Mouse (Mus musculus) megakaryocyte-erythroid progenitor cell, adult 5 weeks (primary cell): ENCODE measurements around the gene Pacs2. TPM values are rescaled to one million over a fixed set of nuclear protein-coding genes. Genes with fewer than 3 reads are reported as not detected.

Experiments
- polyA plus RNA-seq: library from polyadenylated mRNA; stranded (reverse); fragments of >175 nt; gene quantifications from 2 replicates; pipeline ENCODE4 v1.2.3, GENCODE M21; 2012

Gene Pacs2
- 22.2 and 24.2 TPM in 2 replicates for polyA plus RNA-seq

DNA sequence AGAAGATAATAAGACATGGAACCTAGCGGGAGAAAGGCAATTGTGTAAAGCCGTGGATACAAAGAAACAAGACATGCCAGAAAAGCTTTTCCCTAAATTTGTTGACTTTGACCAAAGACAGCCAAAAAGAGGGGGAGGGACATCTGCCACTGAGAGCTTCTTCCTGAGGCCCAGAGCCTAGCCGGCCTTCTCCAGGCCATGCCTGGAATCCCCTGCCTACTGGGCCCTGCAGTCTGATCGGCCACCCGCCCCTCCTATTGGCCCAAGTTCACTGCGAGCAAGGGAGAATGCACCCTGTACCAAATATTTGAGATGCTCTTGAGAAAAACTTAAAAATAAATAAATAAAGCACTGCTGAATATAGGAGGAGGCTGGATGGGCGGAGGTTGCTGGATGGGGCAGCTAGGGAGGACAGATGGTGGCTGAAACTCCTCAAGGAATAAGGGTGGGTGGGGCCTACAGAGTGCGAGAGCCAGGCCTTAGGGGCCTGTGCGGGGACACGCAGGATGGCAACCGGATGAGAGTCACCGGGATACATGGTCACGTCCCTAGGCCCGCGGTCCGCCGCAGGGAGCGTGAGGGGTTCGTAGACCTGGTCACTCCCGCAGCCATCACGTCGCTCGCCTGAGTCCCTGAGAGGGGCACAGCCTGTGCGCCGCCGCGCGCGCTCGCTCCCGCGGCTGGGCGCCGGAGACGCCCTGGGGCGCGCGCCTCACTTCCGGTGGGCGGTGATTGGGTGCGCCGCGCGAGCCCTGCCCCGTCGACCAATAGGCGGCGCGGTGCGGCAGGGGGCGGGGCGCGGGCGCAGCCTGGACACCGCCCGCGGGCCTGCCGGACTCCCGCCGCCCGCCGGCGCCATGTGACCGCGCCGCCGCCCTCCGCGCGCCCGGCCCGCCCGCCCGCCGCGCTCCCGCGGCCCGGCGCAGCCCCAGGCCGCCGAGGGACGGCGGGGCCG is at the start of gene Pacs2:
TSS of gene Pacs2 (plus strand) at position 905 of the 955 bp plus-strand sequence.

DNA sequence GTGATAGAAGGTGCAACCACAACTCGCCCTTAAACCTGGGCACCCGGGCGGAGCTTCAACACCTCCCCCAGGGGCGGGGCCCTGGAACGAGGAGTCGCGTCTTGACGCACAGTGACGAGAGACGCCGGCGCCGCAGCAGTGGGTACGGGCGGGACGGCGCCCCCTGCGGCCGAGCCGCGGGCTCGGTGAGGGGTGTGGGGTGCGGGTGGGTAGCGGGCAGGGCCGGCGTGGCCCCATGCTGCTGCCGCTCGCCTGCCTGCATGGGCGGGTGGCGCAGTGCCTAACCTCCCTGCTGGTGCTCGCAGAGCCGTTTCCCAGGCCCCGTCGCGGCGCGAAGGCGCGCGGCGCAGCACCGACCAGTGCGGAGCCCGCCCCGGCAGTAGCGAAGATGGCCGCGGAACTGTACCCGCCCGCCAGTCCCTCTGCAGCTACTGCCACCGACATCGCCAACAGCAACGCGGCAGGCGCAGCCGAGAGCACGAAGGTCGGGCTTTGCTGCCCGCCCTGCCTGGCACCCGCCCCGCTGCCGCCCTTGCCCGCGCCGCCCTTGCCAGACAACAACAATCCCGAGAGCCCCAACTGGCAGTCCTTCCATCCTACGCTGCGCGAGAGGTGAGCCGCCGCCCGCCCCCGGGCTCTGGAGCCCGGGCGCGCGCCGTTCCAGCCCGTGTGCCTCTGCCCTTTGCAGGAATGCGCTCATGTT is 37.8 kb upstream of the Pacs2 start, which contains the start of gene Btbd6:
TSS of gene Btbd6 (plus strand) at position 112 of the 703 bp plus-strand sequence.

DNA sequence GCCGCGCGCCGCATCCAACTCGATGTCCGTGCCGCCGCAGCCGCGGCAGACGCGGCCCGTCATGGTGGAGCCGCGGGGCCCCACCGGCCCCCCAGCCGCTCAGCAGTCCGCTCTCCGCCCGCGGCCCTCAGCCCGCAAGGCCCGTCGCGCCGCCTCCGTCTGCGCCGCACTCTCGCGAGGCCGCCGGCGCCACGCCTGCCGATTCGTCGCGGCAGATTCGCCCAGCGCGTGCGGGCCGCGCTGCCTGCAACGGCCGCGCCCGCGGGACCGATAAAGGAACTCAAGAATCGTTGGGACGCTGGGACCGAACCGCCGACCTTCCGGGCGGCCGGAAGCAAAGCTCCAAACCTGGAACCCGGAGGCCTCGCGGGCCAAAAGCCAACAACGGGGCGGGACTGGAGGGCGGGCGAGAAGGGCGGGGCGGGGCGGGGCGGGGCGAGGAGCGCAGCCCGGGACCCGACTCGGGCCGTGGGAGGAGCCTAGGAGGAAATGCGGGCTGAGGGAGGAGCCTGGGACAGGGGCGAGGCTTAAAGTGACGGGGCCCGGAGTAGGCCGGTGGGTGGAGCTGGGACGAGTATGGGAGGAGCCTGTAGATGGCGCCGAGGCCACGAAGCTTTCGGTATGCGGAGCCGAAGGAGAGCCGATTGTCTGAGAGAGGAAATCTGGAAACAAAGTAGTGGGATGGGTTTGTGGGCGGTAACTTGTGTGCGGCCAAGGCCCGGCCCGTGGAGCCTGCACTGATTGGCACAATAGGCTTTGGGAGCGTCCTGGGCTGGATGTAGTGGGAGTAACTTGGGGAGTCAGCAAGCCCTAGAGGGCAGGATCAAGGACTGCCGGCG is 13.8 kb upstream of the Pacs2 start, which contains the start of gene Brf1:
TSS of gene Brf1 (minus strand) at position 411 of the 839 bp plus-strand sequence.

DNA sequence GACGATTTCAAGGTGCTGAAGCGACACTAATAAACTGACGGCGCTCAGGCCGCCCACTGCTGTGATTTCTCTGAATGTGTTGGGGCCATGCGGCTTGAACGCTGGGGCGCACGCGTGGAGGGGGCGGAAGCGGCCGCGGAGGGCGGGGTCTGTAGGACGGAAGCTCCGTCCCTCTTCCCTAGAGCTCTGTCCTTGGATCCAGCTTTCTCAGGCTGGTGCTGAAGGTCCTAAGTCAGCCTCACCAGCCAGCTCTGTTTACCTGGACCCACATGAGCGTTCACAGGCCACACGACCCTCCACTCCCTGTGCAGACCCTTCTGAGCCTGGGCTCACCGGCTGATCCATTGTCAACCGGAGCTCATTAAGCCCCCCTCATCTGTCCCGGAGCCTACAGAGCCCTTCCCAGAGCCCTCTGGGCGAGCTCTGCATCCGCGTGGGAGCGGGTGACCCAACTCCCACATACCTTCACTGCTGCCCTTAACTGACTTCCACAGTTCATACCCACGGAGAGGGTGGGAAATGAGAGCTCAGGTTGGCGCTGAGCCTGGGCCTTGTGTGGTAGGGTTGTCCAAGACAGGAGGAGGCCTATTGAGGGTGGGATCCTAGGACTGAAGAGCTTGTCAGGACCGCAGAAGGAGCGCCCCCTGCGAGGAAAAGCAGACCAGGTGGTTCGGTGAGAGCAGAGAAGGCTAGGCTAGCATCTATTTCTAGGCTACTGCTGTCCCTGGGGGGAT is 60.2 kb downstream of the Pacs2 start, which contains the start of gene Tex22:
TSS of gene Tex22 (plus strand) at position 174 of the 734 bp plus-strand sequence.

GRCm38 (mm10) chr12:113097749-113098281 is 83.5 kb downstream of the Pacs2 start, which contains the start of gene Mta1:
TSS of gene Mta1 (plus strand) at chr12:113098278.

Other genes with a start within 250 kb of the Pacs2 start
- 0.01 TPM in 1 of 2 replicates, not detected in the other for gene Ahnak2, start 211.9 kb upstream of the Pacs2 start, polyA plus RNA-seq
- gene Clba1, start 205.6 kb upstream of the Pacs2 start, polyA plus RNA-seq: 1.7 and 2.4 TPM in 2 replicates
- 24.9 and 28.0 TPM in 2 replicates for gene Cdca4, start 185.1 kb upstream of the Pacs2 start, polyA plus RNA-seq
- 6.3 and 8.1 TPM in 2 replicates for gene Gpr132, start 146.3 kb upstream of the Pacs2 start, polyA plus RNA-seq
- 13.5 and 30.2 TPM in 2 replicates for gene Jag2, start 84.7 kb upstream of the Pacs2 start, polyA plus RNA-seq
- 25.3 and 26.5 TPM in 2 replicates for gene Nudt14, start 72.4 kb upstream of the Pacs2 start, polyA plus RNA-seq
- 40.9 and 59.2 TPM in 2 replicates for gene Btbd6, start 38.0 kb upstream of the Pacs2 start, polyA plus RNA-seq
- 33.5 and 49.8 TPM in 2 replicates for gene Brf1, start 13.8 kb upstream of the Pacs2 start, polyA plus RNA-seq
- 0.05 TPM in 1 of 2 replicates, not detected in the other for gene Tex22, start 60.0 kb downstream of the Pacs2 start, polyA plus RNA-seq
- 256 and 328 TPM in 2 replicates for gene Mta1, start 83.8 kb downstream of the Pacs2 start, polyA plus RNA-seq
- 32.2 and 37.5 TPM in 2 replicates for gene Crip2, start 125.7 kb downstream of the Pacs2 start, polyA plus RNA-seq
- gene Crip1, start 131.8 kb downstream of the Pacs2 start, polyA plus RNA-seq: 259 and 275 TPM in 2 replicates
- 25.9 and 31.5 TPM in 2 replicates for gene Tedc1, start 141.9 kb downstream of the Pacs2 start, polyA plus RNA-seq
- gene Tmem121, start 171.4 kb downstream of the Pacs2 start, polyA plus RNA-seq: 0.73 and 1.7 TPM in 2 replicates